Mouse (Mus musculus) hindbrain, embryonic 12.5 days (tissue): ENCODE data around the gene Tiam1. TPM values are rescaled to one million over a fixed set of nuclear protein-coding genes. Genes with fewer than 3 reads are reported as not detected.

Experiments used
- ATAC-seq: fragments of 200-750 bp; cut with Nextera tagmentation; 2 replicates; pipeline ENCODE4 v1.8.0; 2017; ENCODE audit warnings: moderate TSS enrichment; ENCODE audit not compliant: low FRiP score
- H3K27ac ChIP-seq: fragments of 300-500 bp; sonication (generic); 2 replicates; pipeline ENCODE4 v1.5.1; 2016; ENCODE audit warnings: mild to moderate bottlenecking
- H3K27me3 ChIP-seq: fragments of 300-500 bp; sonication (generic); 2 replicates; pipeline ENCODE4 v1.6.1; 2016; ENCODE audit warnings: mild to moderate bottlenecking
- H3K36me3 ChIP-seq: fragments of 300-500 bp; sonication (generic); 2 replicates; pipeline ENCODE4 v1.6.1; 2016; ENCODE audit warnings: mild to moderate bottlenecking
- H3K4me1 ChIP-seq: fragments of 300-500 bp; sonication (generic); 2 replicates; pipeline ENCODE4 v1.6.1; 2016
- H3K4me2 ChIP-seq: fragments of 300-500 bp; sonication (generic); replicated peaks from 2 replicates; pipeline ENCODE4 v1.6.1; 2016; ENCODE audit warnings: mild to moderate bottlenecking
- H3K4me3 ChIP-seq: fragments of 300-500 bp; sonication (generic); 2 replicates; pipeline ENCODE4 v1.5.1; 2016; ENCODE audit warnings: mild to moderate bottlenecking
- H3K9ac ChIP-seq: fragments of 300-500 bp; sonication (generic); 2 replicates; pipeline ENCODE4 v1.6.1; 2016; ENCODE audit warnings: mild to moderate bottlenecking, moderate library complexity
- H3K9me3 ChIP-seq: fragments of 300-500 bp; sonication (generic); replicated peaks from 2 replicates; pipeline ENCODE4 v1.6.1; 2016; ENCODE audit warnings: mild to moderate bottlenecking
- WGBS: fragments of 180-500 bp; shearing (Covaris S2); methylation state at CpG from one replicate; pipeline ENCODE4 v1.1.7; 2016; 5-methylcytosine and 5-hydroxymethylcytosine counted together
- polyA plus RNA-seq: library from polyadenylated mRNA; unstranded; fragments of >200 nt; fragmentation: Nextera tagmentation; extraction: Ambion mirVana; gene quantifications from 2 replicates; pipeline ENCODE4 v1.2.1, GENCODE M21; 2016

Tiam1 gene
- polyA plus RNA-seq, 1 experiment from 2014 or later: 25.7 TPM

- H3K4me2 ChIP-seq: no peak overlapping the region
- no peaks in the 10 kb centered on the region for H3K27me3 ChIP-seq
- H3K36me3 ChIP-seq: no peaks in the 10 kb centered on the region; the same call in 1 of the 2 replicates
- H3K9ac ChIP-seq: no peak overlapping the region
- 64% methylated on average over 8 of the region's 8 CpGs for WGBS
- no peak for ATAC-seq
- H3K27ac ChIP-seq: no peak overlapping the region
- no peak overlapping the region for H3K4me3 ChIP-seq
- H3K9me3 ChIP-seq: peaks cover 8% of the 10 kb centered on the region; the same call in 1 of the 2 replicates
- H3K4me1 ChIP-seq: peaks cover 12% of the 10 kb centered on the region; the same call in 1 of the 2 replicates
Observed at GRCm38 (mm10) chr16:89894816-89895215, 248.8 kb downstream of the Tiam1 start.

DNA sequence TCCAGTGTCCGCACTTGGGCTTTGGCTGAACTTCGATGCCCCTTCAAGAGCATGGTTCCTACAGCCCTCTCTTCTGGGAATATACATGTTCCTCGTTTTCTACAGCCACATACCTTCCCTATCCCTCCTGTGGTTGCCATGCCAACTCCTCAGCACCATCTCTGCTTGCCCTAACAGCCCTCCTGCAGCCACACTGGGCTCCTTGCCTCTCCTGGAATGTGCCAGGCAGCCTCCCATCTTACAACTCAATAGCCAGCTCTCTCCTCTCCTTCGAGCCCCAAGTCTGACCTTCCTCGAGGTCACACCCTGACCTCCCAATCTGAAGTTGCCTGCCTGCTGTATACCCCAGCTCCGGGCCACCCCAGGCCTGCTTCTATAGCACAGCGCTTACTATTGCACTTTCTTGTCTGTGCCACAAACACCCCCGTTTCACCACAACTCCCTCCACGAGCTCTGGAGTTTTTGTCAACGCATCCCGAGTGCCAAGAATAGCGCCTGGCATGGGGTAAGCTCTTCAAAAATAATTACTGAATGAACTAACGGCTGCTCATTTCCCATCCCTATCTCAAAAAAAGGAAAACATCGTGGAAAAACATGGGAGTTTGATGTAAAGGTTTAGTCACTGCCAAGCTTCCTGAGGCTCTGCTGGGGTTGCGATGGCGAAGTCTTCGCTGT is 252.9 kb downstream of the Tiam1 start:
- Histone ChIP-seq H3K9me3 (peaks cover 8% of the 10 kb centered on the region; the same call in 1 of the 2 replicates), H3K9ac (no peak overlapping the region), H3K4me3 (no peak overlapping the region), H3K4me1 (peaks cover 14% of the 10 kb centered on the region; the same call in 1 of the 2 replicates), H3K27ac (no peak overlapping the region), H3K36me3 (no peaks in the 10 kb centered on the region; the same call in 1 of the 2 replicates), H3K27me3 (no peaks in the 10 kb centered on the region), H3K4me2 (no peak overlapping the region)
- 70% methylated on average over 17 of the region's 17 CpGs for WGBS
- ATAC-seq: no peak

DNA sequence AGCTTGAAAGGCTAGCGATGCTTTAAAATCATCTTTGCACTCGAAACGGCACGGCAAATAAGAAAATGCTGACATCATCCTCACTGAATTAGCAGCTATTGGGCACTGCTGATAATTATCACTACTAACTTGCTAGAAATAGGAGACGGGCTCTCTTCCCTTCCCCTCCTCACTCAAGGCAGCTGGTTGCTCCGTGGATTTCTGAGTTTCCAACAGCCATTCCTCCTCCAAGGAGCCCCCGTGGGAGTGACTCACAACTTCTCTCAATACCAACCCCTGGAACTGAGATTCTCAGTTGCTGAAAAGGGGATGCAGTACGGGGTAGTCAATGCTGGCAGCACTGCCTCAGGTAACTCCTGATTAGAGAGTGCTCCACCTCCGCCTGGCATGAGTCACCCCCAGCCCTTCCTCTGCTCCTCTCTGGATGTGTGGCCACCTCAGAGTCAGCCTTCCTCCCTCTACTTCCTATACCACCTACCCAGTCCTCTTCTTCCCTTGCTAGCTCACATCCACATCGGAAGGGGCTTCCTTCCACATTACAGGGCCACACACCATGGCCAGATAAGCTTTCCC is 253.6 kb downstream of the Tiam1 start:
- no peak for ATAC-seq
- Histone ChIP-seq H3K4me3 (no peak overlapping the region), H3K9me3 (peaks cover 8% of the 10 kb centered on the region; the same call in 1 of the 2 replicates), H3K4me2 (no peak overlapping the region), H3K4me1 (peaks cover 14% of the 10 kb centered on the region; the same call in 1 of the 2 replicates), H3K27me3 (no peaks in the 10 kb centered on the region), H3K27ac (no peak overlapping the region), H3K9ac (no peak overlapping the region), H3K36me3 (no peaks in the 10 kb centered on the region; the same call in 1 of the 2 replicates)
- 80% methylated on average over 10 of the region's 10 CpGs for WGBS

DNA sequence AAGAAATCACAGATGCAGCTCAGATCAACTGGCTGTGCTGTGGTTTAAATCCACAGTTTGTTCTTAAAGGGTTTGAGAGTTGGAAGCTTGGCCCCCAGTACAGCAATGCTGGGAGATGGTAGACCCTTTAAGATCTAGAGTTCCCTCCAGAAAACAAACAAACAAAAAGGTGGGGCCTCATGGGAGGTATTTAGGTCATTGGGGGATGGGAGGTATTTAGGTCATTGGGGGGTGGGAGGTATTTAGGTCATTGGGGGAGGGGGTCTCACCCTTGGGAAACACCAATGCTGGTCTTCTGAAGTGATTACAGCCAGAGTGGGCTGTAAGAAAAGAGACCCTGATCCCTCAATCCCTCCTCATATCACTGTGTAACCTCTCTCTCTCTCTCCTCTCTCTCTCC is 257.0 kb downstream of the Tiam1 start:
- no peaks in the 10 kb centered on the region for H3K9me3 ChIP-seq
- H3K4me1 ChIP-seq: peaks cover 14% of the 10 kb centered on the region; the same call in 1 of the 2 replicates
- H3K9ac ChIP-seq: no peak overlapping the region
- H3K4me2 ChIP-seq: no peak overlapping the region
- H3K36me3 ChIP-seq: 0 out of 2 replicates have a peak, but pooled peaks cover 15% of the 10 kb centered on the region
- no peak overlapping the region for H3K27ac ChIP-seq
- H3K4me3 ChIP-seq: no peak overlapping the region
- ATAC-seq: no peak
- H3K27me3 ChIP-seq: no peaks in the 10 kb centered on the region

DNA sequence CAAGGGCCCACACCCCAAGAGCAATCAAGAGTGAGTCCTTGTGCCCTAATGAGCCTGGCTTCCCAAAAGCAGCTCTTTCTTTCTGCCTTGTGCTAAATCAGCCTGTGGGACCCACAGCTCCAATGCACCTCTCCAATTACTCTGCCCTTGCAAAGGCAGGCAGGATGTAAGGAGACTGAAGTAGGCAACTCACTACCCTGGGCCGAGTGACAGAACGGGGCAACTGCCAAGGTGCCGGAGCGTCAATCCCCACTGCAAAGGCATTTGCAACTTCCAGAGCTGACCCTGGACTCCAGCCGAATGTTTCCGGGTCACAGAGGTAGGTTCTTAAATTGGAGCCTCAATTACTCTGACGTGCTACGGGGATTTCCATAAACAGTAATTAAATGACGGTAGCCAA is 257.9 kb downstream of the Tiam1 start:
- no peak for ATAC-seq
- no peak overlapping the region for H3K9ac ChIP-seq
- H3K4me1 ChIP-seq: peaks cover 13% of the 10 kb centered on the region; the same call in 1 of the 2 replicates
- H3K27ac ChIP-seq: no peak overlapping the region
- no peak overlapping the region for H3K4me3 ChIP-seq
- H3K4me2 ChIP-seq: no peak overlapping the region
- H3K9me3 ChIP-seq: no peaks in the 10 kb centered on the region
- no peaks in the 10 kb centered on the region for H3K27me3 ChIP-seq
- 77% methylated on average over 9 of the region's 9 CpGs for WGBS
- 0 out of 2 replicates have a peak, but pooled peaks cover 15% of the 10 kb centered on the region for H3K36me3 ChIP-seq

- no peaks in the 10 kb centered on the region for H3K27me3 ChIP-seq
- ATAC-seq: no peak
Observed at GRCm38 (mm10) chr16:89883897-89884296, 259.7 kb downstream of the Tiam1 start.

GRCm38 (mm10) chr16:89882477-89883234 is 260.9 kb downstream of the Tiam1 start:
- no peaks in the 10 kb centered on the region for H3K27me3 ChIP-seq
- H3K4me1 ChIP-seq: no peaks in the 10 kb centered on the region; the same call in 1 of the 2 replicates
- WGBS: 65% methylated on average over 14 of the region's 14 CpGs
- 0 out of 2 replicates have a peak, but pooled peaks cover 15% of the 10 kb centered on the region for H3K36me3 ChIP-seq
- no peak overlapping the region for H3K27ac ChIP-seq
- no peaks in the 10 kb centered on the region for H3K9me3 ChIP-seq
- no peak for ATAC-seq
- H3K4me3 ChIP-seq: no peak overlapping the region
- H3K4me2 ChIP-seq: no peak overlapping the region
- H3K9ac ChIP-seq: no peak overlapping the region

More at GRCm38 (mm10) chr16:89883897-89884296, 259.7 kb downstream of the Tiam1 start:
- H3K27ac ChIP-seq: no peak overlapping the region
- no peak overlapping the region for H3K4me2 ChIP-seq
- no peaks in the 10 kb centered on the region for H3K9me3 ChIP-seq
- 95% methylated on average over 4 of the region's 4 CpGs for WGBS
- 0 out of 2 replicates have a peak, but pooled peaks cover 15% of the 10 kb centered on the region for H3K36me3 ChIP-seq
- no peak overlapping the region for H3K9ac ChIP-seq
- H3K4me1 ChIP-seq: no peaks in the 10 kb centered on the region; the same call in 1 of the 2 replicates
- no peak overlapping the region for H3K4me3 ChIP-seq

- ATAC-seq: no peak
- Histone ChIP-seq H3K27ac (no peak overlapping the region), H3K4me2 (no peak overlapping the region), H3K27me3 (no peaks in the 10 kb centered on the region), H3K4me1 (peaks cover 24% of the 10 kb centered on the region), H3K4me3 (no peak overlapping the region), H3K9ac (no peak overlapping the region), H3K9me3 (no peaks in the 10 kb centered on the region; the same call in 1 of the 2 replicates), H3K36me3 (0 out of 2 replicates have a peak, but pooled peaks cover 8% of the 10 kb centered on the region)
- 95% methylated on average over 10 of the region's 10 CpGs for WGBS
Observed at GRCm38 (mm10) chr16:89877206-89877605, 266.4 kb downstream of the Tiam1 start.

DNA sequence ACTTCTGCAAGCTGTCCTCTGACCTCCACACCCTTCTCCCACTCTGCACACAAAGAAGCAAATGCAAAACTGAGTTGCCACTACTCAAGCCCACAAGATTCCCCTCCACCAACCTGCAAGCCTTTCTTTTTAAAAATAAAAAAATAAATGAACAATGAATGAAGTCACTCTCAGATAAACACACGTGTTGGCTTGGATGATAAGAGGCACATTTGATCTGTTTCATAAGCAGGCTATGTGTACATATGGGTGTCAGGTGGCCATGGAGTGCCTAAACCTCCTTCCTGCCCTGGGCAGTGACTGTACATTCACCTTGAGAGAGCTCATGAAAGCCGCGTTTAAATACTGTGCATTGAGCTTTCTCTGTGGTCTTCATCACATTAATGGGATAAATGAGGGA is 267.5 kb downstream of the Tiam1 start:
- Histone ChIP-seq H3K27me3 (no peaks in the 10 kb centered on the region), H3K9ac (no peak overlapping the region)
- 94% methylated on average over 3 of the region's 3 CpGs for WGBS

DNA sequence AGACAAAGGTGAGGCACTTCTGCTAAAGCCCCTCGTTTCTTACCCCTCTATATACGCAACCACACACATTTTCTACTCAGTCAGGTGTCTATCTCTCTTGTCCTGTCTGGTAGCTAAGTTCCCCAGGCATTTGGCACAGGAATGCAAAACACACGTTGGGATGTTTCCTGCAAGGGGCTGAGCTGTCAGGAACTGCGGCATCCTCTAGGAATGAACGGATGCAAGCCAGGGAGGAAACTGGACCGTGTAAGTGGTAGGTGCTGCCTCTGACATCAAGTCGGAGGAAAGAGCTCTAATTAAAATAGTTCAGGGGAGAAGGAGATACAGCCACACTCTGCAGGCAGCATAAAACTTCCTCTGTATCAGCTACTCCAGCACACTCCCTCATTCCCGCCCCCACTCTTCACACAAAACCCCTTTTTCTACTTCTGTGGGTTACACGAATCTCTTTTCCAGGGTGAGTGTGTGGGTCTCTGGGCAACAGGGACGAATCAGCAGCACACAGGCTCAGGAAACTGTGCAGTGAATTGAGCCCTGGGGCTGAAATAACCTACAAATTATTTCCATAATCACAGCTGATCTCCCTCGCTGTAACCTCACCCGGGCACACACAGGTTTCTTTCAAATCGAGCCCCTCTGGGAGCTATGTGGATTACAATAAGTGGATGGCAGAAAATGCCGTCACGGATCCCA is 269.4 kb downstream of the Tiam1 start:
- Histone ChIP-seq H3K27ac (peak overlapping the region; percentile 66), H3K9me3 (no peaks in the 10 kb centered on the region; the same call in 1 of the 2 replicates), H3K9ac (no peak overlapping the region), H3K27me3 (no peaks in the 10 kb centered on the region), H3K4me3 (no peak overlapping the region), H3K4me2 (no peak overlapping the region), H3K4me1 (peaks cover 31% of the 10 kb centered on the region), H3K36me3 (0 out of 2 replicates have a peak, but pooled peaks cover 8% of the 10 kb centered on the region)
- peak; percentile 53; the same call in 1 of the 2 replicates for ATAC-seq
- WGBS: 45% methylated on average over 15 of the region's 15 CpGs

More for the DNA sequence above, 267.5 kb downstream of the Tiam1 start:
- H3K4me1 ChIP-seq: peaks cover 30% of the 10 kb centered on the region
- H3K4me2 ChIP-seq: no peak overlapping the region
- no peak overlapping the region for H3K27ac ChIP-seq
- 0 out of 2 replicates have a peak, but pooled peaks cover 8% of the 10 kb centered on the region for H3K36me3 ChIP-seq
- ATAC-seq: no peak
- no peak overlapping the region for H3K4me3 ChIP-seq
- H3K9me3 ChIP-seq: no peaks in the 10 kb centered on the region; the same call in 1 of the 2 replicates

DNA sequence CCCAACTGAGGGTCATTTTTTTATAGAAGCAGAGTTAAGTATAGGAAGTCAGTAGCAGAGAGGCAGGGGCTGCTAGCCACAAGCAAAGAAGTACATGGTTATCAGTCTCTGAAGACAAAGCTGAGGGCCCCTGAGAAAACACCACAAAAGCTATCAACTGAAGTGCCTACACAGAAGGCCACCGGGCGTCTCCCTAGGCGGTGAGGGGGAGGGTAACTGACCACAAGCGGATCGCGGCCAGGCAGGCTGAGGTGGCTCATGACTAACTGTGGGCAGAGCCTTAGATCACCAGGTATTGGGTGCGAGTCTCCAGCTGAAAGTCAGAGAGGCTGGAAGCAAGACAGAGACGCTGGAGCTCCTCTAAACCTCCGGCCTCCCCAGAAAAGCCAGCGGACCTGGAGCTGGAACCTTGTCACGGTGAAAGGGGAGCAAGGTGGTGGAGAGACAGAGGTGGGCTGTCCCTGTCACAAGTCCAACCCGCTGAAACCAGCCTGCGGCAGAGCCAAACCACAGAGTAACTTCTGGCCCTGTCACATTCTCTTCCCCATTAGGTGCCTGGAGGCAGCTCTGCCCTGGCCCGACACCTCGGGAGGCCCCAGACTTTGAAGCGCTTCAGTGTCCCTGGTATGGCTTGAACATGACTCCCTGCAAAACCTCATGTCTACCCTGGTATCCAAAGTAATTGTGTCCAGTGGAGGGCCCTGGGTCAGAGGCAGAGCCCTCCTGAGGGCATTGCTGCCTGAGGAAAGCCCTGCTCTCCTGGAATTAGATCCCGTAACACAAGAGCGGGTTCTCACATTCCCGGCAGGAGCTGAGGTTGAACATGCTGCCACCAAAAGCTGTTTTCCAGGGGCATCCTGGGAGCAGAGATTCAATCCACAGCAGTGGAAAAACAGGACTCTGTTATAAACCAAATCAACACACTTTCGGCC is 271.3 kb downstream of the Tiam1 start:
- H3K36me3 ChIP-seq: peaks cover 14% of the 10 kb centered on the region; the same call in 1 of the 2 replicates
- H3K4me3 ChIP-seq: no peak overlapping the region
- no peaks in the 10 kb centered on the region; the same call in 1 of the 2 replicates for H3K9me3 ChIP-seq
- H3K27me3 ChIP-seq: no peaks in the 10 kb centered on the region
- H3K4me1 ChIP-seq: peaks cover 33% of the 10 kb centered on the region
- H3K9ac ChIP-seq: no peak overlapping the region
- WGBS: 76% methylated on average over 20 of the region's 20 CpGs
- peak overlapping the region; percentile 24 for H3K27ac ChIP-seq
- no peak for ATAC-seq
- no peak overlapping the region for H3K4me2 ChIP-seq
